Mouse (Mus musculus) heart, postnatal 14 days (tissue): ENCODE measurements around the gene Xrcc4. TPM values are rescaled to one million over a fixed set of nuclear protein-coding genes. Genes with fewer than 3 reads are reported as not detected.
A peak's percentile ranks its signal among the peaks of the same experiment; 100 is the strongest.
"Not testable (repeated sequence)": the region's sequence is repeated elsewhere in the genome, so short reads cannot be mapped to it uniquely, and the experiment has no call there.

ENCODE experiments used
- DNase-seq, 2 experiments: peaks; one replicate each; pipeline ENCODE4 v3.0.0; 2021 to 2022
- intact Hi-C: fragments of 180-260 bp; cut with DNase I; formaldehyde crosslinking; loops from one replicate; pipeline ENCODE4 v1.15.1; 2025
- long read RNA-seq, 2 experiments: library from polyadenylated mRNA; stranded (forward); transcript quantifications; one replicate each; pipeline ENCODE4 v2.0.0; 2021
- total RNA-seq, 2 experiments: library from RNA; stranded (reverse); gene quantifications; 2 replicates each; pipeline ENCODE4 v1.2.3; 2021

The Xrcc4 gene
- 10 to 100 TPM in 1 of 2 experiments, 1 to 10 TPM in 1; 9.2 to 12.6 TPM for total RNA-seq
- long read RNA-seq, experiment 1, transcript Xrcc4-201 (8 exons, 1,540 nt): major isoform, 22 of 26 reads
- long read RNA-seq, experiment 1, partial matches to known transcripts: 1 of 26 reads
- long read RNA-seq, experiment 1, other reads (novel, unspliced or antisense): 3 of 26 reads
- long read RNA-seq, experiment 2, transcript Xrcc4-201 (8 exons, 1,540 nt): major isoform, 9 of 12 reads
- long read RNA-seq, experiment 2, partial matches to known transcripts: 2 of 12 reads
- long read RNA-seq, experiment 2, other reads (novel, unspliced or antisense): 1 of 12 reads

- intact Hi-C loops: loop anchor here (5.0 kb wide), 1 partner anchor 352 kb away; no protein-coding TSS in a partner anchor
- DNase-seq: peak; percentile 95 to 98
These were observed at the start of gene Xrcc4, which contains the start of gene Tmem167 for GRCm38 (mm10) chr13:90088962-90089824. Xrcc4 (minus strand) TSS chr13:90089608. Tmem167 (plus strand) TSS chr13:90089123.

GRCm38 (mm10) chr13:90136156-90136910, 46.9 kb upstream of the Xrcc4 start:
- intact Hi-C loops: no loop called here
- DNase-seq: peak; percentile 19 to 42

DNA sequence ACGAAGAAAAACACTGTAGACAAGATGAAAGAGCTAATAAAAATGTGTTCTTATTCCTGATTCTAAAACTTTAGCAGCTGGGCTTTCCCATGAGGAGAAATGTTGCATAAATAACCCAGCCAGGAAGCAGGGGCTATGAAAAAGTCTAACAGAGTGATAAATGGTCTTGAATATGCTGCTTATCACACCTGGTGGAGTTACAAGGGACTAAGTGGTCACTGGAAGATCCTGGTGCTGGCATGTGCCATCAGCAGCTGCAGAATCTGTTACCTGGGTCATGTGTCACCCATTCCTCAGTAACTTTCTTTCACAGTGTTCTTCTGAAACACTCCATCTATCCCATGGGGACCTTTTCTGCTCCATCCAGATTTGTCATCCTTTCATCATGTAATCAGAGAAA, 22.3 kb upstream of the Xrcc4 start:
- intact Hi-C loops: no loop called here
- DNase-seq: no peak

GRCm38 (mm10) chr13:90108746-90109145, 19.3 kb upstream of the Xrcc4 start:
- DNase-seq, intact Hi-C loops: not testable (repeated sequence)

GRCm38 (mm10) chr13:90106139-90106538, 16.7 kb upstream of the Xrcc4 start:
- intact Hi-C loops: no loop called here
- no peak for DNase-seq

DNA sequence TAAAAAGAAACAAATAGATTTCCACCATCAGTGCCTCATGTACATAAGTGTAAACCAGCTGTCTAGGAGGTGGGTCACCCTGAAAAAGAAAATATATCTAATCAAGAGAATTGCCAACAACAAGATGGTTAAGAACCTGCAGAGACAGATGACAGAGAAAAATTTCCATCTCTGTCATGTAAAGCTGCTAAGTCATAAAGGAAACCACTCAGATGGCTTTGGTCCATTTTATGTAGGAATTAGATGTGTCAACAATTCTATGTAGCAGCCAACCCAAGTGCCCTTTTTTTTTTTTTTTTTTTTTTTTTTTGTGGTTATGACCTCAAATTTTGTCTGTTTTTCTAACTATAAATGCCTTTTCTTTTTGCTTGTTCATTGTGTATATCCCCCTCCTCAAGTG, 12.1 kb upstream of the Xrcc4 start:
- DNase-seq: no peak
- intact Hi-C loops: no loop called here

DNA sequence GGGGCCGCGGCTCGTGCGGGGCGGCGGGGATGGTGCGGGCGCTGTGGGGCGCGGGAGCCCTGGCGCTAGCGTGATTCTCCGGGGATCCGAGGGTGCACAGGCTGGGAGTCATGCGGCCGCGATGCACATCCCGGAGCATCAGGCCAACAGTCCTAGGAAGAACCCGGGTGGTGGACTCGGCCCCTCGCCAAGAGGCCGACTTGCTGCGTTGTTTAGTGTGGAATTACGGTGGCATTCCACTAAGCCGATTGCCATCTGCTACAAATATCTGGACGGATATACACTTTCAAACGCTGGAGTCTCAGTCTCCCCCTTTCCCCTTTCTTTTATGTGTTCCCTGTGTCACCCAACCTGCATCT, 396 bp upstream of the Xrcc4 start:
- intact Hi-C loops: loop anchor here (5.0 kb wide), 1 partner anchor 353 kb away; no protein-coding TSS in a partner anchor
- no peak for DNase-seq

GRCm38 (mm10) chr13:90061877-90062276, 27.5 kb downstream of the Xrcc4 start:
- intact Hi-C loops: no loop called here

GRCm38 (mm10) chr13:90052408-90052807, 37.0 kb downstream of the Xrcc4 start:
- intact Hi-C loops: no loop called here
- DNase-seq: no peak

More at GRCm38 (mm10) chr13:90061877-90062276, 27.5 kb downstream of the Xrcc4 start:
- DNase-seq: no peak

DNA sequence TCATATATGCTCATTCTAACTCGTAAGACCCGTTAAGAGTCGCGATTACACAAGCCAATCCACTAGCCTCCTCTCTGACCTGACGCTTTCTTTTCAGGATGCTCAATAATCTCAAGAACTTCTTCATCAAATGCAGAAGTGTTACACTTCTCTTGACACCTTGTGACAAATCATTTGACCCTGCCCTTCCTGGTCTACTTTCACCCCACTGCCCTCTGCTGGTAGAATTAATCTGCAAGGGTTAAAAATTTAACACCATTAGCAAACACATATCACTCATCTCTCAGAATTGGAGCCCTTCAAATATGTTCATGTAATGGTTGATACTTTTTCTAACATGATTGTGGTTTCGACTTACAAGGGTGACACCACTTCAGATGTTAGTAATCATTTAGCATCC, 37.7 kb downstream of the Xrcc4 start:
- DNase-seq: no peak
- intact Hi-C loops: no loop called here

GRCm38 (mm10) chr13:90039613-90040012, 49.8 kb downstream of the Xrcc4 start:
- DNase-seq: no peak
- intact Hi-C loops: no loop called here

GRCm38 (mm10) chr13:90032977-90033376, 56.4 kb downstream of the Xrcc4 start:
- no peak for DNase-seq
- intact Hi-C loops: no loop called here

- intact Hi-C loops: no loop called here
- no peak for DNase-seq
These were observed 56.9 kb downstream of the Xrcc4 start for GRCm38 (mm10) chr13:90032523-90032922.

DNA sequence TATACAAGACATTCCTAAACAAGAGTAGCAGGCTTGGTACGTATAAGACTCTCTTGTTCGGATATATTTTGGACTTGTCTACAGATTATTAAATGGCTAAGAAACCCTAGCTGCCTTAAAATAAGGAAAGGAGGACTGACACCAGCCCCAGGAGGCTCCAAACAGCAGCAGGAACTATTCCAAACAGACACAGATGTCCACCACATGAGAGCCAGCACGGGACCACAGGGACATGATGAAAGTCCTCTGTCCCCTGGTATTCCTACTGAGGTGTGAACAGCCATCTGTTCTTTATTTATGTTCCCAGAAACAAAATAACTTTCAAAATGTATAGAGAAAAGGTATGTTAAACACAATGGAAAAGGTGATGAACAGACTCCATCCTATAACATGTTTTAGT, 58.5 kb downstream of the Xrcc4 start:
- intact Hi-C loops: no loop called here

GRCm38 (mm10) chr13:90012620-90013019, 76.8 kb downstream of the Xrcc4 start:
- no peak for DNase-seq
- intact Hi-C loops: no loop called here

More for the DNA sequence above, 58.5 kb downstream of the Xrcc4 start:
- no peak for DNase-seq

- intact Hi-C loops: no loop called here
- DNase-seq: peak in 1 of 2 experiments; percentile 4
These were observed 77.2 kb downstream of the Xrcc4 start for GRCm38 (mm10) chr13:90012198-90012597.

- DNase-seq: no peak
- intact Hi-C loops: no loop called here
These were observed 78.3 kb downstream of the Xrcc4 start for GRCm38 (mm10) chr13:90011129-90011528.

DNA sequence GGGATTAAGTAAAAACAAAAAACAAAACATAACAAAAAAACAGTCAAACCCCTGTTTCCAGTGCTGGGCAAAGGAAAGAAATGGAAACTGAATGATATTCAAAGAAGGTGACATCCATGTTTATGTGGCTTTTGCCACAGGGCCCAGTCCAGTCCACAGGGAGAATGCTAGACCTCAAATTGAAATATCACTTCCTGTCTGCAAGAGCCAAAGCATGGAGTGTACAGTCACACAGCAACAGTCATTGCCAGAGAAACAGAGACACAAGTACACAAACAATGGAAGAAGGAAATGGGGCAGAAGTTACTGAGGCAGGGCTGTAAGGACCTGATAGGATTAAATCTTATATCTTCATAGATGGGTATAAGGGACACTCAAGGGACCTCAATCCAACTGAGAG, 79.6 kb downstream of the Xrcc4 start:
- DNase-seq: no peak
- intact Hi-C loops: no loop called here

- intact Hi-C loops: no loop called here
- DNase-seq: no peak
These were observed 83.8 kb downstream of the Xrcc4 start for GRCm38 (mm10) chr13:90005561-90005960.

GRCm38 (mm10) chr13:89997531-89997930, 91.9 kb downstream of the Xrcc4 start:
- intact Hi-C loops: no loop called here
- DNase-seq: no peak

DNA sequence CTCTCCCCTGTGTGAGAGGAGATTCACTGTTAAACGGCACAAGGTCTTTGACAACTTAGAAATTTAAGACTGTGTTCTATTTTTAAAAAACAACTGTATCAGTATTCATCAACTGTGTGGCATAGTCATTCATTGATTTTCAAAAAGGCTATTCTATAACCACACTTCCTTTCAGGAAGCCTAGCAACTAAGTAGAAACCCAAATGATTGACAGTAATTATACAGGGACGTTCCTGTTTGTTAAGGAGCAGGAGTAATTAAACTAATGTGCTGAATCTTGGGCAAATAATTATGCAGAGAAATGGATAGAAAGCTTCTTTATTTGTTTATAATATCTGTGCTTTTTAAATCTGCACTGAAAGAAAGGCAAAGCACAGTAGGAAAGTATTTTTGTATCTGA, 103.3 kb downstream of the Xrcc4 start:
- DNase-seq: no peak
- intact Hi-C loops: no loop called here
